Mouse (Mus musculus) brain, embryonic 14.5 days (tissue): ENCODE measurements around the gene Creg2. TPM values are rescaled to one million over a fixed set of nuclear protein-coding genes. Genes with fewer than 3 reads are reported as not detected.
"Not testable (repeated sequence)": the region's sequence is repeated elsewhere in the genome, so short reads cannot be mapped to it uniquely, and the experiment has no call there.

Experiments
- DNase-seq: peaks from one replicate; pipeline ENCODE4 v3.0.0-alpha.2; 2011; ENCODE audit warnings: low read depth
- CTCF ChIP-seq: fragments of 200-500 bp; IDR thresholded peaks from 2 replicates; pipeline ENCODE4 v1.5.1; 2012; ENCODE audit warnings: inconsistent platforms, mild to moderate bottlenecking, moderate library complexity, borderline replicate concordance; ENCODE audit not compliant: insufficient read depth, insufficient read length; ENCODE audit errors: extremely low read depth
- POLR2A ChIP-seq: fragments of 200-500 bp; IDR thresholded peaks from 2 replicates; pipeline ENCODE4 v1.6.1; 2012; ENCODE audit warnings: mild to moderate bottlenecking, inconsistent platforms, borderline replicate concordance; ENCODE audit not compliant: poor library complexity, insufficient read depth, insufficient read length, severe bottlenecking; ENCODE audit errors: extremely low read depth
- polyA plus RNA-seq: library from polyadenylated mRNA; depleted of rRNA; stranded (reverse); fragments of >200 nt; gene quantifications from 2 replicates; pipeline ENCODE4 v1.2.3, GENCODE M21; 2012

The Creg2 gene
- polyA plus RNA-seq, 1 experiment, result 4.7 TPM

GRCm38 (mm10) chr1:39678883-39679282 lies 27.6 kb upstream of the Creg2 start:
- no peak for DNase-seq
- TF ChIP-seq POLR2A, result no peak

- no peak for DNase-seq
- no peak for TF ChIP-seq POLR2A
- no peak for TF ChIP-seq CTCF
Observed at GRCm38 (mm10) chr1:39676221-39676876, 25.1 kb upstream of the Creg2 start.

- no peak for TF ChIP-seq POLR2A
- TF ChIP-seq CTCF, result no peak
- no peak for DNase-seq
Observed at GRCm38 (mm10) chr1:39672362-39673105, 21.3 kb upstream of the Creg2 start.

GRCm38 (mm10) chr1:39670211-39670935 lies 19.1 kb upstream of the Creg2 start:
- TF ChIP-seq CTCF, result no peak
- TF ChIP-seq POLR2A, result no peak
- no peak for DNase-seq

GRCm38 (mm10) chr1:39666751-39667252 lies 15.5 kb upstream of the Creg2 start:
- TF ChIP-seq CTCF (no peak), POLR2A (no peak)
- peak; percentile 51 for DNase-seq

GRCm38 (mm10) chr1:39664039-39664625 lies 12.9 kb upstream of the Creg2 start:
- no peak for TF ChIP-seq POLR2A
- no peak for TF ChIP-seq CTCF
- no peak for DNase-seq

- TF ChIP-seq POLR2A (no peak), CTCF (no peak)
- peak; percentile 23 for DNase-seq
Observed at GRCm38 (mm10) chr1:39663050-39663449, 11.8 kb upstream of the Creg2 start.

- no peak for DNase-seq
- no peak for TF ChIP-seq CTCF
- no peak for TF ChIP-seq POLR2A
Observed at GRCm38 (mm10) chr1:39656976-39657529, 5.8 kb upstream of the Creg2 start.

- DNase-seq, result not testable (repeated sequence)
Observed at GRCm38 (mm10) chr1:39654901-39655300, 3.6 kb upstream of the Creg2 start.

GRCm38 (mm10) chr1:39653028-39653427 lies 1.8 kb upstream of the Creg2 start:
- no peak for DNase-seq
- TF ChIP-seq CTCF (no peak), POLR2A (no peak)

- peak; percentile 79 for DNase-seq
- no peak for TF ChIP-seq POLR2A
- TF ChIP-seq CTCF, result peak; percentile 66
Observed at GRCm38 (mm10) chr1:39650435-39651240, 636 bp downstream of the Creg2 start.
